Mouse (Mus musculus) thymus, adult 2 months (tissue): ENCODE measurements around the gene Dtnbp1.

Source experiments
- CTCF ChIP-seq: fragments of 200-500 bp; IDR thresholded peaks from 2 replicates; pipeline ENCODE4 v1.5.1; 2012; ENCODE audit warnings: mild to moderate bottlenecking, control low read depth, low read length, moderate library complexity, borderline replicate concordance; ENCODE audit not compliant: control insufficient read depth, poor library complexity, insufficient read depth; ENCODE audit errors: extremely low read depth
- POLR2A ChIP-seq: fragments of 200-500 bp; IDR thresholded peaks from 2 replicates; pipeline ENCODE4 v1.6.1; 2012; ENCODE audit warnings: mild to moderate bottlenecking, low read length, control low read depth, moderate library complexity; ENCODE audit not compliant: control insufficient read depth, poor library complexity, insufficient read depth; ENCODE audit errors: extremely low read depth

DNA sequence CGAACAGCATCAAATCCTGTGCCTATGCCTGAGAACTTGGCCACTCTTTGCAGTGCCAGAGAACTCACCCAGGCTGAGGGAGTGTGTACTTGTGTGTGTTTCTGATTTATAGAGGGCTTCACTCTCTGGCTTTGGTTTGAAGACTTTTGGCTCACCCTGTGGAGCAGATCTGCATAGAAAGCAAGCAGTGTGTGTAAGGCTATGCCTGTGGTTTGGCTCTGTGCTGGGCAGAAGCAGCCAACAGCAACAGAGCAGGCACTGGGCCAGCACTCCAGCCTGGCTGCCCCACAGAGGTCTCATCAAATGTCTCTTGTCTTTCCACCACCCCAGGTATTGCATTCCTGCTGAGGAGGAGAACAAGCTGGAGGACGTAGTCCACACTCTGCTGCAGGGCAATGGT is 89.1 kb downstream of the Dtnbp1 start:
- no peak for TF ChIP-seq CTCF
- no peak for TF ChIP-seq POLR2A
